Mouse (Mus musculus): ENCODE results near the gene Kcnh3. TPM values are rescaled to one million over a fixed set of nuclear protein-coding genes. Genes with fewer than 3 reads are reported as not detected.

The Kcnh3 gene
- polyA plus RNA-seq, 1 experiment from 2014 or later: not detected

GRCm38 (mm10) chr15:99259167-99259729 is 34.6 kb downstream of the Kcnh3 start:
- peak; percentile 54; the same call in 1 of the 2 replicates for ATAC-seq
- no peaks in the 10 kb centered on the region for H3K9me3 ChIP-seq (replicated peaks)
- peak overlapping the region; percentile 60 for H3K4me2 ChIP-seq
- H3K4me3 ChIP-seq: no peak overlapping the region
- WGBS (ENCODE audit: insufficient replicate concordance): 59% methylated on average over 8 of the region's 8 CpGs
- H3K4me1 ChIP-seq: peaks cover 27% of the 10 kb centered on the region
- peak overlapping the region; percentile 36; the same call in 1 of the 2 replicates for H3K27ac ChIP-seq
- H3K36me3 ChIP-seq: no peaks in the 10 kb centered on the region
- H3K9ac ChIP-seq: no peak overlapping the region
- 0 out of 2 replicates have a peak, but pooled peaks cover 3% of the 10 kb centered on the region for H3K27me3 ChIP-seq (replicated peaks)

- whole genome bisulfite sequencing (ENCODE audit: insufficient replicate concordance): 0% methylated on average over 9 of the region's 10 CpGs
- H3K9ac ChIP-seq: peak overlapping the region; percentile 1; the same call in 1 of the 2 replicates
- H3K4me2 ChIP-seq: peak overlapping the region; percentile 60
- H3K36me3 ChIP-seq: no peaks in the 10 kb centered on the region
- peaks cover 22% of the 10 kb centered on the region for H3K4me1 ChIP-seq
- no peaks in the 10 kb centered on the region for H3K9me3 ChIP-seq (replicated peaks)
- H3K27me3 ChIP-seq (replicated peaks): 0 out of 2 replicates have a peak, but pooled peaks cover 3% of the 10 kb centered on the region
- peak; percentile 59; the same call in 1 of the 2 replicates for ATAC-seq
- peak overlapping the region; percentile 28 for H3K4me3 ChIP-seq
- H3K27ac ChIP-seq: peak overlapping the region; percentile 36; the same call in 1 of the 2 replicates
These were observed 35.1 kb downstream of the Kcnh3 start for GRCm38 (mm10) chr15:99259730-99260252.

GRCm38 (mm10) chr15:99262702-99263101 is 38.0 kb downstream of the Kcnh3 start:
- no peaks in the 10 kb centered on the region for H3K36me3 ChIP-seq
- H3K27me3 ChIP-seq (replicated peaks): no peaks in the 10 kb centered on the region
- H3K9ac ChIP-seq: no peak overlapping the region
- no peaks in the 10 kb centered on the region for H3K9me3 ChIP-seq (replicated peaks)
- H3K4me3 ChIP-seq: no peak overlapping the region
- H3K27ac ChIP-seq: no peak overlapping the region
- ATAC-seq: no peak
- H3K4me1 ChIP-seq: peaks cover 22% of the 10 kb centered on the region
- WGBS (ENCODE audit: insufficient replicate concordance): 68% methylated on average over 10 of the region's 10 CpGs
- H3K4me2 ChIP-seq: no peak overlapping the region

GRCm38 (mm10) chr15:99264363-99264762 is 39.7 kb downstream of the Kcnh3 start:
- H3K4me2 ChIP-seq: no peak overlapping the region
- no peaks in the 10 kb centered on the region for H3K27me3 ChIP-seq (replicated peaks)
- no peaks in the 10 kb centered on the region for H3K36me3 ChIP-seq
- peaks cover 19% of the 10 kb centered on the region for H3K4me1 ChIP-seq
- 72% methylated on average over 2 of the region's 2 CpGs for WGBS (ENCODE audit: insufficient replicate concordance)
- ATAC-seq: no peak
- no peak overlapping the region for H3K27ac ChIP-seq
- H3K4me3 ChIP-seq: no peak overlapping the region
- no peaks in the 10 kb centered on the region for H3K9me3 ChIP-seq (replicated peaks)
- H3K9ac ChIP-seq: no peak overlapping the region

- 24% methylated on average over 4 of the region's 4 CpGs for whole genome bisulfite sequencing (ENCODE audit: insufficient replicate concordance)
These were observed 41.0 kb downstream of the Kcnh3 start for GRCm38 (mm10) chr15:99265679-99266078.

GRCm38 (mm10) chr15:99276095-99276494 is 51.4 kb downstream of the Kcnh3 start:
- WGBS (ENCODE audit: insufficient replicate concordance): 61% methylated on average over 8 of the region's 8 CpGs

More at GRCm38 (mm10) chr15:99265679-99266078, 41.0 kb downstream of the Kcnh3 start:
- Histone ChIP-seq H3K4me1 (peaks cover 8% of the 10 kb centered on the region; the same call in 1 of the 2 replicates), H3K9ac (no peak overlapping the region), H3K27ac (no peak overlapping the region), H3K4me2 (no peak overlapping the region), H3K36me3 (no peaks in the 10 kb centered on the region), H3K27me3 (replicated peaks) (no peaks in the 10 kb centered on the region), H3K9me3 (replicated peaks) (no peaks in the 10 kb centered on the region), H3K4me3 (no peak overlapping the region)
- ATAC-seq: peak; percentile 44; the same call in 1 of the 2 replicates

GRCm38 (mm10) chr15:99278271-99278670 is 53.6 kb downstream of the Kcnh3 start:
- Histone ChIP-seq H3K4me1 (no peaks in the 10 kb centered on the region), H3K27me3 (replicated peaks) (peaks cover 28% of the 10 kb centered on the region), H3K4me3 (no peak overlapping the region), H3K4me2 (no peak overlapping the region), H3K36me3 (no peaks in the 10 kb centered on the region), H3K9ac (no peak overlapping the region), H3K27ac (no peak overlapping the region), H3K9me3 (replicated peaks) (no peaks in the 10 kb centered on the region)
- WGBS (ENCODE audit: insufficient replicate concordance): 96% methylated on average over 7 of the region's 7 CpGs
- no peak for ATAC-seq

More at GRCm38 (mm10) chr15:99276095-99276494, 51.4 kb downstream of the Kcnh3 start:
- H3K9me3 ChIP-seq (replicated peaks): no peaks in the 10 kb centered on the region
- H3K27ac ChIP-seq: no peak overlapping the region
- H3K36me3 ChIP-seq: no peaks in the 10 kb centered on the region
- ATAC-seq: no peak
- no peak overlapping the region for H3K9ac ChIP-seq
- no peak overlapping the region for H3K4me3 ChIP-seq
- H3K27me3 ChIP-seq (replicated peaks): peaks cover 28% of the 10 kb centered on the region
- H3K4me1 ChIP-seq: no peaks in the 10 kb centered on the region
- no peak overlapping the region for H3K4me2 ChIP-seq

- Histone ChIP-seq H3K4me2 (peak overlapping the region; percentile 47), H3K4me1 (peaks cover 22% of the 10 kb centered on the region), H3K36me3 (no peaks in the 10 kb centered on the region), H3K27me3 (replicated peaks) (peaks cover 20% of the 10 kb centered on the region), H3K4me3 (no peak overlapping the region), H3K9me3 (replicated peaks) (no peaks in the 10 kb centered on the region), H3K9ac (no peak overlapping the region), H3K27ac (no peak overlapping the region)
- 49% methylated on average over 10 of the region's 10 CpGs for WGBS (ENCODE audit: insufficient replicate concordance)
- no peak for ATAC-seq
These were observed 58.8 kb downstream of the Kcnh3 start for GRCm38 (mm10) chr15:99283456-99283855.

- H3K4me3 ChIP-seq: no peak overlapping the region
- H3K4me1 ChIP-seq: peaks cover 22% of the 10 kb centered on the region
- H3K36me3 ChIP-seq: no peaks in the 10 kb centered on the region
- ATAC-seq: peak; percentile 68
- 16% methylated on average over 14 of the region's 14 CpGs for WGBS (ENCODE audit: insufficient replicate concordance)
- H3K9me3 ChIP-seq (replicated peaks): no peaks in the 10 kb centered on the region
- H3K9ac ChIP-seq: no peak overlapping the region
- peak overlapping the region; percentile 59 for H3K27ac ChIP-seq
- H3K4me2 ChIP-seq: peak overlapping the region; percentile 47
- H3K27me3 ChIP-seq (replicated peaks): peaks cover 12% of the 10 kb centered on the region
These were observed 60.0 kb downstream of the Kcnh3 start for GRCm38 (mm10) chr15:99284527-99285188.

- peak; percentile 82 for ATAC-seq
- H3K4me2 ChIP-seq: peak overlapping the region; percentile 47; the same call in 1 of the 2 replicates
These were observed 60.5 kb downstream of the Kcnh3 start for GRCm38 (mm10) chr15:99285189-99285535.

GRCm38 (mm10) chr15:99290586-99290985 is 65.9 kb downstream of the Kcnh3 start:
- no peak overlapping the region for H3K9ac ChIP-seq
- 77% methylated on average over 11 of the region's 11 CpGs for WGBS (ENCODE audit: insufficient replicate concordance)
- H3K4me3 ChIP-seq: no peak overlapping the region
- H3K9me3 ChIP-seq (replicated peaks): no peaks in the 10 kb centered on the region
- no peak overlapping the region for H3K4me2 ChIP-seq
- H3K27ac ChIP-seq: no peak overlapping the region
- no peak for ATAC-seq
- H3K4me1 ChIP-seq: peaks cover 13% of the 10 kb centered on the region
- peaks cover 19% of the 10 kb centered on the region; the same call in 1 of the 2 replicates for H3K27me3 ChIP-seq (replicated peaks)
- H3K36me3 ChIP-seq: no peaks in the 10 kb centered on the region

More at GRCm38 (mm10) chr15:99285189-99285535, 60.5 kb downstream of the Kcnh3 start:
- peaks cover 7% of the 10 kb centered on the region for H3K27me3 ChIP-seq (replicated peaks)
- no peak overlapping the region for H3K4me3 ChIP-seq
- no peaks in the 10 kb centered on the region for H3K9me3 ChIP-seq (replicated peaks)
- 37% methylated on average over 8 of the region's 8 CpGs for WGBS (ENCODE audit: insufficient replicate concordance)
- no peak overlapping the region for H3K9ac ChIP-seq
- peak overlapping the region; percentile 59; the same call in 1 of the 2 replicates for H3K27ac ChIP-seq
- H3K36me3 ChIP-seq: no peaks in the 10 kb centered on the region
- H3K4me1 ChIP-seq: peaks cover 22% of the 10 kb centered on the region

All from liver, embryonic 12.5 days (tissue).